Mouse (Mus musculus) lung, adult 2 months (tissue): Measurements from ENCODE around the gene Mbnl2. TPM values are rescaled to one million over a fixed set of nuclear protein-coding genes. Genes with fewer than 3 reads are reported as not detected.

Source experiments
- DNase-seq: peaks from one replicate; pipeline ENCODE4 v3.0.0; 2022
- H3K4me1 ChIP-seq: fragments of 200-500 bp; 2 replicates; pipeline ENCODE4 v1.6.1; 2011; ENCODE audit warnings: low read length; ENCODE audit not compliant: control insufficient read depth, insufficient read depth
- H3K4me3 ChIP-seq: fragments of 200-500 bp; replicated peaks from 2 replicates; pipeline ENCODE3; 2011; ENCODE audit warnings: low read depth, mild to moderate bottlenecking, control low read depth, low read length; ENCODE audit errors: extremely low read depth
- CTCF ChIP-seq: fragments of 200-500 bp; IDR thresholded peaks from 2 replicates; pipeline ENCODE4 v1.5.1; 2011; ENCODE audit warnings: mild to moderate bottlenecking, low read length, control low read depth; ENCODE audit not compliant: insufficient read depth
- POLR2A ChIP-seq: fragments of 200-500 bp; IDR thresholded peaks from 2 replicates; pipeline ENCODE4 v1.6.1; 2011; ENCODE audit warnings: low read depth, mild to moderate bottlenecking, control low read depth, low read length, borderline replicate concordance; ENCODE audit errors: extremely low read depth
- WGBS: fragments of 180-500 bp; shearing (Covaris S2); methylation state at CpG from one replicate; pipeline ENCODE4 v1.1.7; 2018; 5-methylcytosine and 5-hydroxymethylcytosine counted together
- polyA plus RNA-seq: library from polyadenylated mRNA; depleted of rRNA; stranded (reverse); fragments of >200 nt; gene quantifications from 2 replicates; pipeline ENCODE4 v1.2.3, GENCODE M21; 2012

Mbnl2 gene
- polyA plus RNA-seq, 1 experiment = 130 TPM

GRCm38 (mm10) chr14:120416886-120417285 is 141.4 kb downstream of the Mbnl2 start:
- WGBS = 58% methylated on average over 9 of the region's 9 CpGs
- TF ChIP-seq POLR2A = no peak
- TF ChIP-seq CTCF = no peak
- no peak for DNase-seq
- Histone ChIP-seq H3K4me1 (no peaks in the 10 kb centered on the region; the same call in 1 of the 2 replicates), H3K4me3 (no peak overlapping the region)

- Histone ChIP-seq H3K4me3 (no peak overlapping the region), H3K4me1 (no peaks in the 10 kb centered on the region; the same call in 1 of the 2 replicates)
- 76% methylated on average over 14 of the region's 14 CpGs for WGBS
- TF ChIP-seq CTCF (no peak), POLR2A (no peak)
- DNase-seq = no peak
Measured at GRCm38 (mm10) chr14:120418964-120419363, 143.5 kb downstream of the Mbnl2 start.

GRCm38 (mm10) chr14:120428497-120428896 is 153.0 kb downstream of the Mbnl2 start:
- no peak for TF ChIP-seq CTCF
- TF ChIP-seq POLR2A = no peak
- H3K4me3 ChIP-seq = no peak overlapping the region
- DNase-seq = no peak
- no peaks in the 10 kb centered on the region for H3K4me1 ChIP-seq
- 76% methylated on average over 5 of the region's 5 CpGs for WGBS

- H3K4me3 ChIP-seq = no peak overlapping the region
- no peak for DNase-seq
- TF ChIP-seq POLR2A (no peak), CTCF (no peak)
- no peaks in the 10 kb centered on the region; the same call in none of the 2 replicates for H3K4me1 ChIP-seq
Measured at GRCm38 (mm10) chr14:120432773-120433172, 157.3 kb downstream of the Mbnl2 start.

GRCm38 (mm10) chr14:120433931-120434398 is 158.5 kb downstream of the Mbnl2 start:
- Histone ChIP-seq H3K4me3 (no peak overlapping the region), H3K4me1 (no peaks in the 10 kb centered on the region; the same call in none of the 2 replicates)
- DNase-seq = no peak
- 60% methylated on average over 8 of the region's 8 CpGs for WGBS
- no peak for TF ChIP-seq POLR2A

- 71% methylated on average over 1 of the region's 1 CpGs for WGBS
- TF ChIP-seq POLR2A (no peak), CTCF (no peak)
- Histone ChIP-seq H3K4me3 (no peak overlapping the region), H3K4me1 (no peaks in the 10 kb centered on the region; the same call in none of the 2 replicates)
- DNase-seq = no peak
Measured at GRCm38 (mm10) chr14:120434831-120435230, 159.4 kb downstream of the Mbnl2 start.

- no peak for TF ChIP-seq POLR2A
- no peak for TF ChIP-seq CTCF
- no peak overlapping the region for H3K4me3 ChIP-seq
- DNase-seq = no peak
- no peaks in the 10 kb centered on the region for H3K4me1 ChIP-seq
Measured at GRCm38 (mm10) chr14:120440716-120441115, 165.2 kb downstream of the Mbnl2 start.

- Histone ChIP-seq H3K4me1 (no peaks in the 10 kb centered on the region), H3K4me3 (no peak overlapping the region)
- TF ChIP-seq CTCF (no peak), POLR2A (no peak)
- no peak for DNase-seq
- WGBS = 69% methylated on average over 4 of the region's 4 CpGs
Measured at GRCm38 (mm10) chr14:120441256-120441655, 165.8 kb downstream of the Mbnl2 start.

GRCm38 (mm10) chr14:120441836-120442235 is 166.4 kb downstream of the Mbnl2 start:
- DNase-seq = no peak
- no peaks in the 10 kb centered on the region for H3K4me1 ChIP-seq
- H3K4me3 ChIP-seq = no peak overlapping the region
- 79% methylated on average over 13 of the region's 13 CpGs for WGBS
- TF ChIP-seq POLR2A (no peak), CTCF (no peak)

GRCm38 (mm10) chr14:120454221-120454620 is 178.8 kb downstream of the Mbnl2 start:
- 91% methylated on average over 7 of the region's 7 CpGs for WGBS

GRCm38 (mm10) chr14:120463938-120464727 is 188.7 kb downstream of the Mbnl2 start:
- TF ChIP-seq POLR2A (no peak), CTCF (no peak)
- H3K4me3 ChIP-seq = no peak overlapping the region
- H3K4me1 ChIP-seq = no peaks in the 10 kb centered on the region
- DNase-seq = no peak
- WGBS = 82% methylated on average over 3 of the region's 3 CpGs

More at GRCm38 (mm10) chr14:120454221-120454620, 178.8 kb downstream of the Mbnl2 start:
- H3K4me1 ChIP-seq = no peaks in the 10 kb centered on the region
- no peak for TF ChIP-seq POLR2A
- TF ChIP-seq CTCF = no peak
- no peak overlapping the region for H3K4me3 ChIP-seq
- no peak for DNase-seq
